In the genomic region with DNA sequence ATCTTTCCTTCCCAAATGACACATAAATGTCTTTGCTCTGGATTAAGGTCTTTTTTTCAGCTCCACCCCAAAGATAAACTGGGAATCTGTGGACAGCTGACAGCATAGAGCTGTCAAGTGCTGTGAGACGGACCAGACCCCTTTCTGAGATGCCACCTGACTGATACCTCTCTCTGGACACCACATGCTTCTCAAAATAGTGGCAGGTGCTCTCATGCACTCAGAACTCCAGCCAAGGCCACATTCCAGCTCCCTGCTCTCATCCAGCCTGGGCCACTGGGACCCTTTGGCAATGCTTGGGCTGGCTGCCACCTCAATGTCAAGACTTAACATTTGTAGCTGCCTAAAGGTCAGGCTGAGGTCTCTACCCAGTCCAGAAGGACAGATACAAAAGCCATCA, we compare ENCODE assay signal across 10 mouse cellular contexts. TPM values are rescaled to one million over a fixed set of nuclear protein-coding genes. Genes with fewer than 3 reads are reported as not detected.
DNase-seq lines count a peak whose midpoint lies in the region; ATAC-seq and TF ChIP-seq lines count a peak whose summit lies in the region.
"Had no signal": no experiment of that assay in that cellular context is flagged by ENCODE, and none has a peak within 500 bp of the region (broad histone marks: within the 10 kb centered on the region; RNA-seq: fewer than 3 reads in every experiment).

No protein-coding gene starts in this region.

- peak overlapping the region; percentile 66 for H3K27ac ChIP-seq in gastrocnemius, adult 2 months
- peak overlapping the region; percentile 93 to 96 for H3K27ac ChIP-seq in heart, embryonic 14.5 days (replicated peaks in 1 of 2; ENCODE audit: control insufficient read depth in 1 of 2, insufficient read depth in 1 of 2, low read depth in 2 of 2, low read length in 2 of 2)
- no peak overlapping the region for H3K27ac ChIP-seq in hindbrain, embryonic 11.5 days (ENCODE audit: low read depth, low read length)
- no peak overlapping the region for H3K27ac ChIP-seq in liver, embryonic 11.5 days (ENCODE audit: low read depth, low read length)
- H3K27ac ChIP-seq: hindbrain, embryonic 14.5 days; liver, embryonic 15.5 days had no signal

- in situ Hi-C loops in Patski (cut with MboI; ENCODE audit: low pct_unique_long_range_greater_than_20kb), result no loop called here

- 6% methylated on average over 1 of the region's 1 CpGs for WGBS in heart, embryonic 14.5 days
- whole genome bisulfite sequencing in hindbrain, embryonic 11.5 days, result 69% methylated on average over 1 of the region's 1 CpGs
- 33% methylated on average over 1 of the region's 1 CpGs for WGBS in liver, embryonic 11.5 days

- POLR2A ChIA-PET in Patski (lab: Charles Lee), result no interaction called here

- H3K27me3 ChIP-seq in Patski, result no peaks in the 10 kb centered on the region
- no peaks in the 10 kb centered on the region for H3K27me3 ChIP-seq in heart, embryonic 14.5 days (ENCODE audit: control insufficient read depth, insufficient read depth, low read length)
- no peaks in the 10 kb centered on the region for H3K27me3 ChIP-seq in hindbrain, embryonic 11.5 days (ENCODE audit: control insufficient read depth, insufficient read depth, low read length)
- no peaks in the 10 kb centered on the region for H3K27me3 ChIP-seq in liver, embryonic 11.5 days (replicated peaks; ENCODE audit: control insufficient read depth, insufficient read depth, low read length)
- H3K27me3 ChIP-seq: liver, embryonic 15.5 days had no signal

- H3K9ac ChIP-seq in heart, embryonic 14.5 days (ENCODE audit: low read length), result 0 out of 2 replicates have a peak overlapping the region, but pooled peaks have one; percentile 54
- H3K9ac ChIP-seq in hindbrain, embryonic 11.5 days (ENCODE audit: low read depth, low read length), result no peak overlapping the region
- no peak overlapping the region for H3K9ac ChIP-seq in liver, embryonic 11.5 days (ENCODE audit: low read depth, low read length)
- H3K9ac ChIP-seq: hindbrain, embryonic 14.5 days; liver, embryonic 15.5 days had no signal

- 0 out of 2 replicates have a peak, but pooled peaks cover 6% of the 10 kb centered on the region for H3K36me3 ChIP-seq in heart, embryonic 14.5 days (ENCODE audit: control insufficient read depth, insufficient read depth, low read length)
- H3K36me3 ChIP-seq in hindbrain, embryonic 11.5 days (ENCODE audit: control insufficient read depth, insufficient read depth, low read length), result no peaks in the 10 kb centered on the region
- no peaks in the 10 kb centered on the region for H3K36me3 ChIP-seq in liver, embryonic 11.5 days (ENCODE audit: control insufficient read depth, insufficient read depth, low read length)
- H3K36me3 ChIP-seq: liver, embryonic 15.5 days had no signal

- peak; percentile 35 for ATAC-seq in Patski
- peak; percentile 89 for ATAC-seq in heart, embryonic 14.5 days (ENCODE audit: insufficient number of reproducible peaks, insufficient read depth, low FRiP score, low read depth)
- no peak for ATAC-seq in hindbrain, embryonic 11.5 days (ENCODE audit: low FRiP score)
- ATAC-seq in liver, embryonic 11.5 days (replicated peaks; ENCODE audit: low FRiP score), result no peak

- peaks cover 13 to 46% of the 10 kb centered on the region in 2 experiments for H3K4me1 ChIP-seq in heart, embryonic 14.5 days (ENCODE audit: control insufficient read depth in 2 of 2, insufficient read depth in 2 of 2, low read length in 2 of 2)
- no peaks in the 10 kb centered on the region for H3K4me1 ChIP-seq in hindbrain, embryonic 11.5 days (replicated peaks; ENCODE audit: control insufficient read depth, insufficient read depth, low read length)
- no peaks in the 10 kb centered on the region for H3K4me1 ChIP-seq in liver, embryonic 11.5 days (replicated peaks; ENCODE audit: control insufficient read depth, insufficient read depth, low read length)
- H3K4me1 ChIP-seq: liver, embryonic 15.5 days had no signal

- peak; percentile 61 for DNase-seq in gastrocnemius, adult 2 months
- no peak for DNase-seq in gastrocnemius, adult 8-10 months (ENCODE audit: low spot score in 2 of 2)
- DNase-seq in Patski (ENCODE audit: low read depth, low spot score), result no peak
- peak; percentile 77 for DNase-seq in cerebellum, adult 9-10 months
- no peak for DNase-seq in left cerebral cortex, adult 8-10 months (ENCODE audit: low spot score in 2 of 2)
- DNase-seq in hindbrain, embryonic 11.5 days (ENCODE audit: low spot score), result no peak
- DNase-seq in liver, embryonic 11.5 days (ENCODE audit: low spot score), result no peak

- peak overlapping the region; percentile 41 for H3K4me3 ChIP-seq in gastrocnemius, adult 2 months
- 0 out of 4 replicates have a peak overlapping the region, but pooled peaks of 1 of the 2 experiments have one; percentile 9 for H3K4me3 ChIP-seq in heart, embryonic 14.5 days (ENCODE audit: control insufficient read depth in 1 of 2, insufficient read depth in 1 of 2, low read depth in 1 of 2, low read length in 2 of 2)
- no peak overlapping the region for H3K4me3 ChIP-seq in hindbrain, embryonic 11.5 days (ENCODE audit: low read depth, low read length)
- H3K4me3 ChIP-seq in liver, embryonic 11.5 days (ENCODE audit: low read depth, low read length), result no peak overlapping the region
- H3K4me3 ChIP-seq: liver, embryonic 15.5 days had no signal

- intact Hi-C loops in gastrocnemius, adult 2 months (cut with DNase I), result no loop called here

- H3K4me2 ChIP-seq in heart, embryonic 14.5 days (ENCODE audit: low read length), result peak overlapping the region; percentile 53
- H3K4me2 ChIP-seq in hindbrain, embryonic 11.5 days (replicated peaks; ENCODE audit: low read depth, low read length), result no peak overlapping the region
- H3K4me2 ChIP-seq in liver, embryonic 11.5 days, result no peak overlapping the region
- H3K4me2 ChIP-seq: hindbrain, embryonic 14.5 days; liver, embryonic 15.5 days had no signal

- CTCF ChIA-PET in Patski (lab: Charles Lee), result no interaction called here

- no peaks in the 10 kb centered on the region for H3K9me3 ChIP-seq in heart, embryonic 14.5 days (ENCODE audit: control insufficient read depth, low read length)
- no peaks in the 10 kb centered on the region for H3K9me3 ChIP-seq in hindbrain, embryonic 11.5 days (ENCODE audit: control insufficient read depth, low read length)
- no peaks in the 10 kb centered on the region for H3K9me3 ChIP-seq in liver, embryonic 11.5 days (ENCODE audit: control insufficient read depth, low read length)
- H3K9me3 ChIP-seq: liver, embryonic 15.5 days had no signal

- TF ChIP-seq CTCF in gastrocnemius, adult 2 months (IDR thresholded peaks at IDR 0.05), result no peak
- TF ChIP-seq CTCF in Patski (IDR thresholded peaks at IDR 0.05), result no peak

RNA-seq across cellular contexts. Expression of a gene that starts 10.2 kb away (rescaled TPM):
- 100 to 1,000 TPM; 112 to 141 TPM for total RNA-seq in gastrocnemius, adult 2 months (2021)
- 100 to 1,000 TPM in 2 of 4 experiments, 10 to 100 TPM in 2; 83.7 to 109 (median 98.4) TPM for total RNA-seq in gastrocnemius, adult 8-10 months (2022)
- 151 TPM for polyA plus RNA-seq in Patski (2021)
- polyA plus RNA-seq in heart, embryonic 14.5 days (2014; fragmentation: Nextera tagmentation; extraction: Ambion mirVana), result 209 and 215 TPM in 2 replicates
- 100 to 1,000 TPM; 544 to 579 (median 556) TPM for total RNA-seq in left cerebral cortex, adult 8-10 months (2022)
- 96.0 and 106 TPM in 2 replicates for polyA plus RNA-seq in hindbrain, embryonic 11.5 days (2014; fragmentation: Nextera tagmentation; extraction: Ambion mirVana)
- polyA plus RNA-seq in liver, embryonic 11.5 days (2014; fragmentation: Nextera tagmentation; extraction: Ambion mirVana), result 43.7 and 45.8 TPM in 2 replicates

Comparison
In these comparisons a context has a peak if more than half of its experiments do, and no peak if none do; other contexts are left out.
1. DNase-seq: peak in gastrocnemius, adult 2 months (single experiment) and cerebellum, adult 9-10 months (single experiment); none in gastrocnemius, adult 8-10 months (0 of 2), Patski (single experiment), left cerebral cortex, adult 8-10 months (0 of 2), hindbrain, embryonic 11.5 days (single experiment) and liver, embryonic 11.5 days (single experiment).
2. H3K27ac ChIP-seq: peak in gastrocnemius, adult 2 months (single experiment) and heart, embryonic 14.5 days (2 of 2); none in hindbrain, embryonic 11.5 days (single experiment) and liver, embryonic 11.5 days (single experiment).
3. ATAC-seq: peak in Patski (single experiment) and heart, embryonic 14.5 days (single experiment); none in hindbrain, embryonic 11.5 days (single experiment) and liver, embryonic 11.5 days (single experiment).